Mouse (Mus musculus): Measurements from ENCODE around the gene Gcsh.

DNA sequence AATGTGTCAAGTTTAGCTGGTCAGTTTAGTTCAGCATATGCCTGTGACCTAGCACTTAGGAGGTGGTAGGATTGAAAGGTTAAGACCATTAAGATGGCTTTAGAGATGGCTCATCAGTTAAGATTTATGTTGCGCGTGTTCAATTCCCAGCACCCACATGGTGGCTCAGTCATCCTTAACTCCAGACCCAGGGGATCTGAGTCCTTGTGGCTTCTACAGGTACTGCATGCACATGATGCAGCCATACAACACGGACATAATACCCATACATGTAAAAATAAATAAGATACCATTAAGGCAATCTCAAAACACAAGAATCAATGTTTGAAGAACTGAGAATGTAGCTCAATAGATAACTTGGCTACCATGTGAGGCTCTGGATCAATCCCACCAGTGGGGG is 3.5 kb downstream of the Gcsh start:
- TF ChIP-seq CTCF (IDR thresholded peaks at IDR 0.05; ENCODE audit: low read depth) (no peak), EP300 (IDR thresholded peaks at IDR 0.05; ENCODE audit: low read depth) (no peak)

Measured in heart, postnatal 0 days (tissue).